Mouse (Mus musculus) liver, postnatal 0 days (tissue): ENCODE measurements around the gene Hps3.

Source experiments
- CTCF ChIP-seq: sonication (generic); IDR thresholded peaks from 2 replicates; pipeline ENCODE4 v1.5.1; 2016; ENCODE audit warnings: antibody characterized with exemption, low read depth
- EP300 ChIP-seq: IDR thresholded peaks from 2 replicates; pipeline ENCODE4 v1.6.1; 2016; ENCODE audit warnings: antibody characterized with exemption, low read depth, mild to moderate bottlenecking

GRCm38 (mm10) chr3:19962769-19963513 is 72.2 kb downstream of the Hps3 start:
- no peak for TF ChIP-seq CTCF
- TF ChIP-seq EP300 = peak; percentile 74; the same call in 1 of the 2 replicates
